Mouse (Mus musculus) midbrain, embryonic 10.5 days (tissue): ENCODE data around the gene Ptprg. TPM values are rescaled to one million over a fixed set of nuclear protein-coding genes. Genes with fewer than 3 reads are reported as not detected.

ENCODE experiments used
- DNase-seq: peaks from one replicate; pipeline ENCODE4 v3.0.0-alpha.2; 2017; ENCODE audit warnings: low spot score
- H3K27ac ChIP-seq: fragments of 300-500 bp; sonication (generic); replicated peaks from 2 replicates; pipeline ENCODE4 v1.5.1; 2016; ENCODE audit warnings: mild to moderate bottlenecking
- H3K27me3 ChIP-seq: fragments of 300-500 bp; sonication (generic); 2 replicates; pipeline ENCODE4 v1.6.1; 2016; ENCODE audit warnings: low read depth, mild to moderate bottlenecking; ENCODE audit not compliant: poor library complexity, severe bottlenecking
- H3K36me3 ChIP-seq: fragments of 300-500 bp; sonication (generic); 2 replicates; pipeline ENCODE4 v1.6.1; 2016; ENCODE audit warnings: mild to moderate bottlenecking, moderate library complexity
- H3K4me1 ChIP-seq: fragments of 300-500 bp; sonication (generic); 2 replicates; pipeline ENCODE4 v1.6.1; 2016
- H3K4me3 ChIP-seq: fragments of 300-500 bp; sonication (generic); 2 replicates; pipeline ENCODE4 v1.5.1; 2016; ENCODE audit warnings: mild to moderate bottlenecking, moderate library complexity
- H3K9me3 ChIP-seq: fragments of 300-500 bp; sonication (generic); replicated peaks from 2 replicates; pipeline ENCODE4 v1.6.1; 2016; ENCODE audit warnings: mild to moderate bottlenecking
- WGBS: fragments of 180-500 bp; shearing (Covaris S2); methylation state at CpG from one replicate; pipeline ENCODE4 v1.1.7; 2016; 5-methylcytosine and 5-hydroxymethylcytosine counted together
- polyA plus RNA-seq: library from polyadenylated mRNA; unstranded; fragments of >200 nt; fragmentation: Nextera tagmentation; extraction: Ambion mirVana; gene quantifications from 2 replicates; pipeline ENCODE4 v1.2.1, GENCODE M21; 2016

Ptprg gene
- polyA plus RNA-seq, 1 experiment from 2014 or later, result 34.8 TPM

DNA sequence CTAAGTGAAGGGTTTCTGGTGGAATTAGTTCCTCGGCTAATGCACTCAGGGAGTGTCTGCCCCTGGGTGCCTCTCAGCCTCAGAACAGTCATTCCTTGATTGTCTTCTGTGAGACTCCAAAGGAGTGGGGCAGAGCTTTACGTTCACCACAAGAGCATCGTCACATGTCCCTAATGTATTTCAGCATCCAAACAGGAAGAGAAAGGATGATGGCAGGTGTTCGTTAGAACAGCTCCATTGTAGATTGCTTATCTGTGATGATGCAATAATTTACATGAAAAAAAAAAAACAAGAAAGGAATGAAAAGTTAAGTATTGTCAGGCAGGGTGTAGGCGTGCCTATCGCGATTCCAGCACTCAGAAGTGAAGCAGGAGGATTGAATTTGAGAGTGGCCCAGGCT, 84.3 kb downstream of the Ptprg start:
- WGBS, result 93% methylated on average over 7 of the region's 7 CpGs
- Histone ChIP-seq H3K9me3 (no peaks in the 10 kb centered on the region), H3K27ac (no peak overlapping the region), H3K36me3 (no peaks in the 10 kb centered on the region), H3K27me3 (no peaks in the 10 kb centered on the region), H3K4me1 (0 out of 2 replicates have a peak, but pooled peaks cover 5% of the 10 kb centered on the region), H3K4me3 (no peak overlapping the region)
- no peak for DNase-seq

DNA sequence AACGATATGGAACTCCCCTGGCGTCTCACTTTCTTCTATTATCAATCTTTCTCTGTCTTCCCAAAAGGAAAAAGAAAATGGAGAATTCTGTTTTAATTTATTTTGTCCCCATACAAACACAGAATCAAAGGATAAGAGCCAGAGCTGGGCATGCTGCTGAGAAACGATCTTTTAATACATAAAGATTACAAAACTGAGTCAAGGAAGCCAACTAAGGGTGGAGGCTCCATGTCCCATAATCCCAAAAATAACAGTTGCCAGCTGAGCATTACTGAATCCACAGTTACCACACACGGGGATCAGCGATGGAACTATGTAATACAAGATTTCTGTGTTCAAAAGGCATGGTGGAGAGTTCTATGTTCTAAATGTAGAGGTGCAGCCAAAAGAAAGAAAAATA, 86.0 kb downstream of the Ptprg start:
- Histone ChIP-seq H3K9me3 (no peaks in the 10 kb centered on the region), H3K27me3 (no peaks in the 10 kb centered on the region), H3K4me3 (no peak overlapping the region), H3K4me1 (0 out of 2 replicates have a peak, but pooled peaks cover 5% of the 10 kb centered on the region), H3K27ac (no peak overlapping the region), H3K36me3 (no peaks in the 10 kb centered on the region)
- DNase-seq, result no peak
- WGBS, result 93% methylated on average over 5 of the region's 5 CpGs

DNA sequence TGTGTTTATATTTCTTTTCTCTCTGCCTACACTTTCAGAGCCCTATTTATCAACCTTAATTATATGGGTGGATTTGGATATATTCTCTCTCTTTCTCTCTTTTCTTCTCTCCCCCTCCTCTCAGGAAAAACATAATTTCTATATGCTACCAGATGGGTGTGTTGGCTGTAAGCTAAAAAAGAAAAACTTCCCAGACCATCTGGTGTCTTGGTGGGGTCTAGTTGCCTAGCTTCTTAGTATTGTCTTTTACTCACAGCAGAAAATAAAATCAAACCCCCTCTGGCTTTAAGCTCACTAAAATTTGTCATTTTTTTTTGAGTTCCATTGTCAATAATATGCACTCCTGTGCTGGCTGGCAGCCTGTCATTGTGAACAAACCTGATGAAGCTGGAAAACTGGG, 87.0 kb downstream of the Ptprg start:
- no peaks in the 10 kb centered on the region for H3K36me3 ChIP-seq
- no peak overlapping the region for H3K27ac ChIP-seq
- no peaks in the 10 kb centered on the region for H3K9me3 ChIP-seq
- DNase-seq, result no peak
- H3K27me3 ChIP-seq, result no peaks in the 10 kb centered on the region
- H3K4me1 ChIP-seq, result 0 out of 2 replicates have a peak, but pooled peaks cover 5% of the 10 kb centered on the region
- no peak overlapping the region for H3K4me3 ChIP-seq

DNA sequence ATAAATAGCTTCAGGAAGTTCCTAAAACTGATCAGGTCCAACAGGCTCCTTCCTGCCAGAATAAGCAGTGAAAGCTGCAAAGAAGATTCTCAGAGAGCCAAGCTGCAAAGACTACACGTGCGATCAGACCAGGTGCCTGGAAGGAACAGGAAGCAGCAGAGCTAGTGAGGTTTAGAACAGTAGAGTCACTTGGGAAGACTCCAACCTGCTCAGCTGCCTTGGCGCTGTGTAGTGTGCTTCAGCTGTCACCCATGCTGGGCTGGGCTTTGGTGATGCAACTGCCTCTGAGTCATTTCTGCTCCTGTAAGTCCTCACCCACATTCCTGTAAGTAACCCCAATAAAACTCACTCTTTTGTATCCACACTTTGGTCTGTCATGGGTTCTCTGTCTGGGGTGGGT, 87.7 kb downstream of the Ptprg start:
- H3K27me3 ChIP-seq, result no peaks in the 10 kb centered on the region
- no peak overlapping the region for H3K27ac ChIP-seq
- no peak for DNase-seq
- 94% methylated on average over 3 of the region's 3 CpGs for WGBS
- no peaks in the 10 kb centered on the region for H3K36me3 ChIP-seq
- 0 out of 2 replicates have a peak, but pooled peaks cover 5% of the 10 kb centered on the region for H3K4me1 ChIP-seq
- no peak overlapping the region for H3K4me3 ChIP-seq
- no peaks in the 10 kb centered on the region for H3K9me3 ChIP-seq

DNA sequence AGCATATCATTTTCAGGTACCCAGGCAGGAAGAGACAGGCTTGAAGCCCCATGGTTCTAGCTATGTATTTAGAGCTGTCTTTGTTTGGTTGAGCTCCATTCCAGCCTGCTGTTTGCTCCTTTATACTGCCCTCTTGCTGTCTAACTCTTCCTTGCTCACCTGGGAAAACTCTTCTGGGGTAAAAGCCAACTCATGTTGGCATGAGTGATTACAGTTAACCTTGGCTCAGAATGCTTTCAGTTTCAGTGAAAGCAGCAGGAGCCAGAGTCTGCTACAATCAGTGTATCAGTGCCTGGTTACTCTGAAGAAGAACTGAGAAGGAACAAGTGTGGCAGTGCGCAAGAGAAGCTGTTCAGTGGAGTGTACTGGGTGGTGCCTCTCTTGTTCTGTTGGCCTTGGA, 89.6 kb downstream of the Ptprg start:
- DNase-seq, result no peak
- no peaks in the 10 kb centered on the region for H3K9me3 ChIP-seq
- no peaks in the 10 kb centered on the region for H3K27me3 ChIP-seq
- 93% methylated on average over 1 of the region's 1 CpGs for WGBS
- H3K36me3 ChIP-seq, result no peaks in the 10 kb centered on the region
- H3K4me1 ChIP-seq, result 0 out of 2 replicates have a peak, but pooled peaks cover 3% of the 10 kb centered on the region
- no peak overlapping the region for H3K27ac ChIP-seq
- no peak overlapping the region for H3K4me3 ChIP-seq

DNA sequence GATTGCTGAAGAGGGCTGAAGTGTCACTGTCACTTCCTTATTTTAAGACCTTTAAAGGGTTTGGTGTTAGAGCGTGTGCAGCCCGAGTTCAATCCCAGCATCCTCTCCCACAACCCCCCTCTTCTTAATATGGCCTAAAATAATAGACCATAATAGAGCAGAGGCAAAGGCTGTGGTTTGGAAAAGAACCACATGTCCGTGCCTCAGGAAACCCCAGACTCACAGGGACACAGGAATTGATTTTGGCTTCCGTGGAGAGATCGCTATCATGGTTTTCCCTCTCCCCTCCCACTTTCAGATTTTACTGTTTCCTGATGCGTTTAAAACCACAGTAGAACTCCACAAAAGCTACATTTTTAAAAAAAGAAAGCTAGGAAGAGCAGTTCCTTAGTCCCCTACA, 104.0 kb downstream of the Ptprg start:
- Histone ChIP-seq H3K27ac (no peak overlapping the region), H3K36me3 (0 out of 2 replicates have a peak, but pooled peaks cover 1% of the 10 kb centered on the region), H3K4me3 (no peak overlapping the region), H3K9me3 (peaks cover 3% of the 10 kb centered on the region; the same call in 1 of the 2 replicates), H3K4me1 (no peaks in the 10 kb centered on the region), H3K27me3 (peaks cover 8% of the 10 kb centered on the region; the same call in 1 of the 2 replicates)
- WGBS, result 87% methylated on average over 6 of the region's 6 CpGs
- no peak for DNase-seq

DNA sequence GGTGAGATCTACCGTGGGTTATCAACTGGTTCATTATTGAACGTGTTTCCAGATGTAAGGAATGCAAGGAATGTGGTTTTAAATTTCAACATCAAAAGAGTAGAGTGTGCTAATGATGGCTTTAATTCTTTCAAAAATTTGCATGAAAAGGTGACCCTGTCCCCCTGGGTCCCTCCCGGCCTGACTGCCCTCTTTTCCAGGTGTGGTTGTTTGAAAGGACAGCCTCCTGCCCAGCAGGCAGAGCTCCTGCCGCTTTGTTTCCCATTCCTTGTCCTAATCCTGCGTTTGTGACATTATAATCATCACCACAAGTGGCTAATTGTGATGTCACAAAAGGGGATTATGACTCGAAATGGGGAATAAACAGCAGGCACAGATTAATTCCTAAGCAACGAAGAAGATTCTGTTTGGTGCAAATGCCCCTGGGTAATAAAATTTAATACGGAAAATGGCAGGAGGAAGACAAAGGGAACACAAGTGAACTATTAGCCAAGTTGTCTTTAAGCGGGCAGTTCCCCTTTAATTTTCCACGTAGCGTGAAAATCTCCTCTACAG, 110.4 kb downstream of the Ptprg start:
- no peak for DNase-seq

DNA sequence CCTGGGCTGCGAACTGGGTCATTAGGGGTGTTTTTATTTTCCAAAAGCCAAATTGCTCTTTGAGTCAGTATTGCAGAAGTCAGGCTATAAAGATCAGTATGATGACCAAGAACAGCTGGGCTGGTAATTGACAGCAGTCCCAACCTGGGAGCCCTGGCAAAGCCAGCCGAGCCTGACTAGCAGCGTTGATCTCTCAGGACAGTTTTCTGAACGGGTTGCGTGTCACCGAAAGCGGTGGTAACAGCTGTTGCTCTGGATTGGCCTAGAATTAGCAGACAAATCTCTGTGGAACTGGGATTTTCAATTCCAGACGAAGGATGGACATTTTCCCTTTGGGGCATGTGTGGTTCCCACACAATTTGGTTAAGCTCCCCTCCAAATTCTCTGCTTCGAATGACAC, 111.0 kb downstream of the Ptprg start:
- 16% methylated on average over 9 of the region's 9 CpGs for WGBS
- Histone ChIP-seq H3K27me3 (peaks cover 63% of the 10 kb centered on the region), H3K4me1 (peaks cover 54% of the 10 kb centered on the region), H3K36me3 (no peaks in the 10 kb centered on the region), H3K27ac (no peak overlapping the region), H3K4me3 (no peak overlapping the region), H3K9me3 (no peaks in the 10 kb centered on the region)
- DNase-seq, result no peak

More for the DNA sequence above, 110.4 kb downstream of the Ptprg start:
- Histone ChIP-seq H3K27me3 (peaks cover 58% of the 10 kb centered on the region), H3K4me1 (peaks cover 54% of the 10 kb centered on the region), H3K27ac (no peak overlapping the region), H3K4me3 (no peak overlapping the region), H3K9me3 (no peaks in the 10 kb centered on the region; the same call in 1 of the 2 replicates), H3K36me3 (no peaks in the 10 kb centered on the region)
- 6% methylated on average over 11 of the region's 11 CpGs for WGBS

DNA sequence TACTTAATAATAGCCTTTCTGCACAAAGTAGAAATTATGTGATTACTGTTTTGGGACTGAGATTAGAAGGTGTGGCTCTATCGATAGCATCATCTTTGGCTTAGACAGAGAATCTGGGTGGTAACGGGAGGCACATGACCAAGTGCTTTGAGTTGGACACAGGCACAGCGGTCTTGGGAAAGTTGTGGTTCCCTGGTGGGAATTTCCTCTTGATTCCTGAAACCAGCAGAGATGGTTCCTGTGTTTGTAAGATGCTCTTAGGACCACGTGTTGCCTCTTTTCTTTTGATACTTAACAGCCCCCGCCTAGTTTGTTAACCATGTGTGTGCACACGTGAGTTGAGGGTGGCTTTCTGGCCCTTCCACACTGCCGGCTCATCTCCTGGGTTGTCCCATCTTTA, 111.7 kb downstream of the Ptprg start:
- no peaks in the 10 kb centered on the region for H3K36me3 ChIP-seq
- peaks cover 71% of the 10 kb centered on the region for H3K27me3 ChIP-seq
- H3K4me3 ChIP-seq, result no peak overlapping the region
- H3K27ac ChIP-seq, result no peak overlapping the region
- no peaks in the 10 kb centered on the region for H3K9me3 ChIP-seq
- DNase-seq, result no peak
- 69% methylated on average over 7 of the region's 7 CpGs for WGBS
- H3K4me1 ChIP-seq, result peaks cover 59% of the 10 kb centered on the region

DNA sequence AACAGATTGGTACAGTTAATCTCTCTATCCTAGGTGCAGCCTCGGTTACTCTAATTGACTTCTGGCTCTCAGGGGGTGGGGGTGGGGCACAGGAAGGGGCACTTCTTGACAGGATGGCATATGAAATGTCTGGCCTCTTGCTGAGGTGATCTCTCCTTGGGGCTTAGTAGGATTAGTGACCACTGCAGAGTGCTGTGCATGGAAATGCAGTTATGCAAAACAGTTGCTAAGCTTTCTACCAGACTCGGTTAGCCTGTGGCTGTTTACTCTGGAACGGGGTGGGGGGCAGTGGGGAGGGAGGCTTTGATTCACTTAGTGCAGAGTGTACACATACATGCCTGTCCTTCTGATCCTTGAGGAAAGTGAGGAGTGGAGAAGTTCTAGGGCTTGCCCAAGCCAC, 114.4 kb downstream of the Ptprg start:
- no peak overlapping the region for H3K27ac ChIP-seq
- 3% methylated on average over 3 of the region's 3 CpGs for WGBS
- no peak for DNase-seq
- peaks cover 82% of the 10 kb centered on the region for H3K4me1 ChIP-seq
- no peak overlapping the region for H3K4me3 ChIP-seq
- no peaks in the 10 kb centered on the region for H3K36me3 ChIP-seq
- H3K9me3 ChIP-seq, result no peaks in the 10 kb centered on the region
- H3K27me3 ChIP-seq, result peaks cover 68% of the 10 kb centered on the region

DNA sequence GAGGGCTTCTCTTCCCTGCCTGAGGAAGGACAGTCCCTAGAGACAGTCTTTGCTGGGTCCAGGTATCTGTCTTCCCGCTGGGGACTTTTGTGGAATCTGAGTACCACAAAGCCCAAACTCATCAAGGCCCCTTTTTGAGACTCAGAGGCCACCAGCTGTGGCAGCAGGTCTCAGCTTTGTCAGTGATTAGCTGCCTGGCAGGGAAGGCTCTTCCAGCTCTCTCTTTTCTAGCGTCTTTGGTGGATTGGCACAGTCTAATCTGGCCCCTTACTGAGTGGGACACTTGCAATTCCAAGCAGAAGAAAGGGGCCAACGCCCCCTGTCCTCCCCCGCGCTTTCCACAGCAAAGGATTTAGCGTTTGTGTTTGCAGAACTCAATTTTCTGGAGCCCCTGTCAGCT, 117.5 kb downstream of the Ptprg start:
- Histone ChIP-seq H3K27ac (no peak overlapping the region; the same call in 1 of the 2 replicates), H3K9me3 (no peaks in the 10 kb centered on the region), H3K27me3 (peaks cover 61% of the 10 kb centered on the region), H3K4me1 (peaks cover 63% of the 10 kb centered on the region), H3K4me3 (no peak overlapping the region), H3K36me3 (no peaks in the 10 kb centered on the region)
- WGBS, result 3% methylated on average over 6 of the region's 6 CpGs
- peak; percentile 35 for DNase-seq

DNA sequence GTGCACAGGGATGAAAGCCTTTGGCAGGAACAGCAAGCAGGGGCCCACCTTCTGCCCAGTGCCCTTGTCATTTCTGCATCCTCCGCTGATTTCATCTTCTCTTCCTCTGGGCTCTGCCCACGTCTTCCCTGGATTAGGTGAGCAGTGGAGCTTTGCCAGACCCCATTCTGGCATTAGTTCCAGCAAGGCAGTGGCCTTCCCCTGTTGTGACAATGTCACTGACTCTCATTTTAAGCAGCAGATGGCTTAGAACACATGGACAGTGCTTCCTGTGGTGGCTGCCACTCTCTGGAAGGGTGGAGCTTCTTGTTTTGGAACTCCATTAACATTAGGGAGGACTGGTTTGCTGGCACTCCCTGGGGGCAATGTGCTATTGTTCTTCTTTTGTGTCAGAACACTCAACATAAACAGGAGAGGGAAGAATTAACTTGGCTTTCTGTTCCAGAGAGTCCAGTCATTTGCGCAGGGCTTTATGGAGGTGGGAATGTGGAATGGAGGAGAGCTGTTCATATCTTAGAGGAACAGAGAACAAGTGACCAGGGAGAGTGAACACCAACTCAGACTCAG, 119.7 kb downstream of the Ptprg start:
- Histone ChIP-seq H3K9me3 (no peaks in the 10 kb centered on the region), H3K4me1 (peaks cover 42% of the 10 kb centered on the region), H3K4me3 (no peak overlapping the region), H3K27me3 (peaks cover 41% of the 10 kb centered on the region), H3K27ac (no peak overlapping the region), H3K36me3 (no peaks in the 10 kb centered on the region)
- no peak for DNase-seq
- 70% methylated on average over 3 of the region's 3 CpGs for WGBS

DNA sequence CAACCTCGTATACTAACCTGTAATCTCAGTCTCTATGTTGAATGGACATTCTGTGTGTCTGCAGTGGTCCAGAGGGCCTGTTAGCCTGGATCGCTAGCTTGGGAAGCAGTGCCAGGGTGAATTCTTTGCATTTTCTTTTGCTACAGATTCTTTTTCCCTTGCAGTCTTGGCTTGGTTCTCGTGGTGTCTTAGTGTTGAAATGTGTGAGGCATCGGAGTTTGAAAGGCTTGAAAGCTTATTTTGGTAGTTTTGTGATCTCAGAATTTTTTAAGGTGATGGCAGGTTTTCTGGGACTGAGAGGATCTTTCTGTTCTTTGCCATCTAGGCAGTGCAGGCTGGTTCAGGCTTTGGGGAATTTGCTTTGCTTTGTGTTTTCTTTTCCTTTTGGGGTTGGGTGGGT, 124.9 kb downstream of the Ptprg start:
- Histone ChIP-seq H3K4me1 (peaks cover 41% of the 10 kb centered on the region), H3K27ac (no peak overlapping the region), H3K27me3 (peaks cover 12% of the 10 kb centered on the region; the same call in 1 of the 2 replicates), H3K4me3 (no peak overlapping the region), H3K9me3 (no peaks in the 10 kb centered on the region), H3K36me3 (no peaks in the 10 kb centered on the region)
- no peak for DNase-seq
- 78% methylated on average over 4 of the region's 4 CpGs for WGBS
